ENCODE assay signal across 8 mouse cellular contexts in the genomic region with DNA sequence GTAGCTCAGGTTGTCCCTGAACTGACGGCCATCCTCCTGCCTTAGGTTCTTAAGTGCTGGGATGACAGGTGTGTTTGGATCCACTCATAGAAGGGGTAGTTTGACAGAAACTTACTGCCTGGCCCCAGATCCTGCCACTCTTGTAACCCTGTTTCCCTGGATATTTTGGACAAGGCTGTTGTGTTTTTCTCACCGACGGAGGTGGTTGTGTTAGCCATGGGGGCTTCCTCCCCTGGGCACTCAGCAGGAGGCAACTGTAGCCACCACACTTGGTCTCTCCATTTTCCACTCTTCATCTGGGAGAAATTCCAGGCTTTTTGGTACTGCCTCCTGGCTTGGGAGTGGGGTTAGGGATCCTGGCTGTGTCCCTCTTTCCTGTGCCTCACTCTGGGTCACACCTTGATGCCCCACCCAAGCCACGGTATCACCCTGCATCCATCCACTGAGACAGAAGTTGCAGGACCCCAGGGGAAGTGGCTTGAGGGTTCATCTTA. TPM values are rescaled to one million over a fixed set of nuclear protein-coding genes. Genes with fewer than 3 reads are reported as not detected.
A peak's percentile ranks its signal among the peaks of the same experiment; 100 is the strongest.
DNase-seq lines count a peak whose midpoint lies in the region; ATAC-seq lines count a peak whose summit lies in the region.

No protein-coding gene starts in this region.

- ATAC-seq in liver, embryonic 11.5 days (replicated peaks; ENCODE audit: low FRiP score) = no peak
- ATAC-seq in megakaryocyte progenitor cell, adult 5-6 weeks (replicated peaks; ENCODE audit: poor library complexity) = no peak

- no peaks in the 10 kb centered on the region for H3K9me3 ChIP-seq in liver, embryonic 11.5 days (ENCODE audit: control insufficient read depth, low read length)

- H3K4me3 ChIP-seq in liver, embryonic 11.5 days (ENCODE audit: low read depth, low read length) = peak overlapping the region; percentile 78

- WGBS in liver, embryonic 11.5 days = 7% methylated on average over 4 of the region's 4 CpGs

- H3K27ac ChIP-seq in liver, embryonic 11.5 days (ENCODE audit: low read depth, low read length) = peak overlapping the region; percentile 94; the same call in 1 of the 2 replicates

- DNase-seq in cerebellum, postnatal 10 days = peak; percentile 37 to 43
- DNase-seq in cerebellum, adult 11 months = no peak
- DNase-seq in thymus, postnatal 25 days = peak; percentile 17
- DNase-seq in thymus, postnatal 10 days (ENCODE audit: low spot score in 2 of 2) = no peak
- DNase-seq in liver, embryonic 11.5 days (ENCODE audit: low spot score) = no peak
- DNase-seq in kidney, postnatal 4 days = no peak
- no peak for DNase-seq in spleen, postnatal 36 days (ENCODE audit: low spot score in 2 of 2)

- H3K4me2 ChIP-seq in liver, embryonic 11.5 days = peak overlapping the region; percentile 93

- no peaks in the 10 kb centered on the region for H3K27me3 ChIP-seq in liver, embryonic 11.5 days (replicated peaks; ENCODE audit: control insufficient read depth, insufficient read depth, low read length)

- peaks cover 19% of the 10 kb centered on the region; the same call in 1 of the 2 replicates for H3K36me3 ChIP-seq in liver, embryonic 11.5 days (ENCODE audit: control insufficient read depth, insufficient read depth, low read length)

- H3K9ac ChIP-seq in liver, embryonic 11.5 days (ENCODE audit: low read depth, low read length) = peak overlapping the region; percentile 84

- peaks cover 48% of the 10 kb centered on the region for H3K4me1 ChIP-seq in liver, embryonic 11.5 days (replicated peaks; ENCODE audit: control insufficient read depth, insufficient read depth, low read length)

RNA-seq across cellular contexts. Expression of a gene that starts 0.8 kb away (rescaled TPM):
- polyA plus RNA-seq in liver, embryonic 11.5 days (2014; fragmentation: Nextera tagmentation; extraction: Ambion mirVana) = 20.3 and 20.7 TPM in 2 replicates
- 8.5 and 8.7 TPM in 2 replicates for total RNA-seq in megakaryocyte progenitor cell, adult 5-6 weeks (2015)
- 9.1 and 9.5 TPM in 2 replicates for total RNA-seq in megakaryocyte progenitor cell, adult 5-6 weeks (2017)

RNA-seq across cellular contexts. Expression of a gene that starts 12.3 kb away (rescaled TPM):
- polyA plus RNA-seq in liver, embryonic 11.5 days (2014; fragmentation: Nextera tagmentation; extraction: Ambion mirVana) = 68.8 and 75.2 TPM in 2 replicates
- 88.0 and 106 TPM in 2 replicates for total RNA-seq in megakaryocyte progenitor cell, adult 5-6 weeks (2015)
- total RNA-seq in megakaryocyte progenitor cell, adult 5-6 weeks (2017) = 63.1 and 84.4 TPM in 2 replicates

RNA-seq across cellular contexts. Expression of a gene that starts 12.5 kb away (rescaled TPM):
- 261 and 285 TPM in 2 replicates for polyA plus RNA-seq in liver, embryonic 11.5 days (2014; fragmentation: Nextera tagmentation; extraction: Ambion mirVana)
- 74.6 and 90.4 TPM in 2 replicates for total RNA-seq in megakaryocyte progenitor cell, adult 5-6 weeks (2015)
- 114 and 133 TPM in 2 replicates for total RNA-seq in megakaryocyte progenitor cell, adult 5-6 weeks (2017)

RNA-seq across cellular contexts. Expression of a gene that starts 29.5 kb away (rescaled TPM):
- 1,024 and 1,077 TPM in 2 replicates for polyA plus RNA-seq in liver, embryonic 11.5 days (2014; fragmentation: Nextera tagmentation; extraction: Ambion mirVana)
- 3,077 and 3,244 TPM in 2 replicates for total RNA-seq in megakaryocyte progenitor cell, adult 5-6 weeks (2015)
- 4,035 and 5,307 TPM in 2 replicates for total RNA-seq in megakaryocyte progenitor cell, adult 5-6 weeks (2017)

RNA-seq across cellular contexts. Expression of a gene that starts 33.5 kb away (rescaled TPM):
- 113 and 120 TPM in 2 replicates for polyA plus RNA-seq in liver, embryonic 11.5 days (2014; fragmentation: Nextera tagmentation; extraction: Ambion mirVana)
- 40.6 and 41.3 TPM in 2 replicates for total RNA-seq in megakaryocyte progenitor cell, adult 5-6 weeks (2015)
- total RNA-seq in megakaryocyte progenitor cell, adult 5-6 weeks (2017) = 42.1 and 50.4 TPM in 2 replicates

Comparison
In these comparisons a context has a peak if more than half of its experiments do, and no peak if none do; other contexts are left out.
1. DNase-seq: peak in cerebellum, postnatal 10 days (2 of 2) and thymus, postnatal 25 days (single experiment); none in cerebellum, adult 11 months (single experiment), thymus, postnatal 10 days (0 of 2), liver, embryonic 11.5 days (single experiment), kidney, postnatal 4 days (0 of 2) and spleen, postnatal 36 days (0 of 2).